Mouse (Mus musculus): Measurements from ENCODE around the gene Zfp280d. TPM values are rescaled to one million over a fixed set of nuclear protein-coding genes. Genes with fewer than 3 reads are reported as not detected.

The Zfp280d gene
- 13.9 and 14.3 TPM in 2 replicates for polyA plus RNA-seq (2015; fragmentation: Nextera tagmentation; extraction: Ambion mirVana)

- H3K4me2 ChIP-seq (ENCODE audit: low read depth, low read length), result peak within 1 kb of the TSS; percentile 89
- peak within 1 kb of the TSS; percentile 89 for H3K9ac ChIP-seq (ENCODE audit: low read depth, low read length)
- no peaks in the 10 kb centered on the region; the same call in 1 of the 2 replicates for H3K9me3 ChIP-seq (replicated peaks; ENCODE audit: control insufficient read depth, low read length)
- peak within 1 kb of the TSS; percentile 97 for H3K27ac ChIP-seq (ENCODE audit: low read length)
- WGBS (ENCODE audit: insufficient replicate concordance), result 1% methylated on average over 52 of the region's 57 CpGs
- H3K4me1 ChIP-seq (ENCODE audit: control insufficient read depth, low read depth, low read length), result peaks cover 12% of the 10 kb centered on the region
- H3K4me3 ChIP-seq (ENCODE audit: low read depth, low read length), result peak within 1 kb of the TSS; percentile 86
- no peaks in the 10 kb centered on the region for H3K36me3 ChIP-seq (ENCODE audit: control insufficient read depth, insufficient read depth)
- H3K27me3 ChIP-seq (ENCODE audit: control insufficient read depth, insufficient read depth, low read depth, low read length), result no peaks in the 10 kb centered on the region
- peak; percentile 98 for ATAC-seq (ENCODE audit: low read depth)
These were observed at the start of gene Zfp280d for GRCm38 (mm10) chr9:72274677-72275076. Zfp280d (plus strand) TSS chr9:72274860.

DNA sequence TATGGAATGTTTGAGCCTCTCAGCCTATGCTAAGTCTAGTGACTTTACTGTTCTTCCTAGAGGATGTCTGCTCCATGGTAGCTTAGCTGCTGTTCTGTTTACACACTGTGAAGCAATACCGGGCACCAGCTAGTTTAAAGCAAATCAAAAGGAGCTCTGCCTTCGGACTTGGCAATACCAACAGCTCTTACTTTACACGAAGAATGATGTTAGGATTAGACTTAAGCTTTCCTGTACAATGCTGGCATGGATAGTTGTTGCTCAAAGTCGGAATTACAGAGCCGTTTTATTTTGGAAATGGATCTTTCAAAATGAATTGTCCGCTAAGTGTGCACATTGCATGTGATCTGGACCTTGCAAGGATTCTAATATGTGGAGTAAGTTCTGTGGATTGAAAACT lies 48.1 kb upstream of the Zfp280d start:
- Histone ChIP-seq H3K27me3 (ENCODE audit: control insufficient read depth, insufficient read depth, low read depth, low read length) (no peaks in the 10 kb centered on the region), H3K27ac (ENCODE audit: low read length) (no peak overlapping the region), H3K4me3 (ENCODE audit: low read depth, low read length) (no peak overlapping the region), H3K36me3 (ENCODE audit: control insufficient read depth, insufficient read depth) (no peaks in the 10 kb centered on the region), H3K9ac (ENCODE audit: low read depth, low read length) (no peak overlapping the region), H3K4me1 (ENCODE audit: control insufficient read depth, low read depth, low read length) (no peaks in the 10 kb centered on the region), H3K4me2 (ENCODE audit: low read depth, low read length) (no peak overlapping the region), H3K9me3 (replicated peaks; ENCODE audit: control insufficient read depth, low read length) (no peaks in the 10 kb centered on the region)
- ATAC-seq (ENCODE audit: low read depth), result no peak
- 60% methylated on average over 6 of the region's 6 CpGs for WGBS (ENCODE audit: insufficient replicate concordance)

- Histone ChIP-seq H3K27ac (ENCODE audit: low read length) (no peak overlapping the region), H3K9me3 (replicated peaks; ENCODE audit: control insufficient read depth, low read length) (no peaks in the 10 kb centered on the region), H3K4me2 (ENCODE audit: low read depth, low read length) (no peak overlapping the region), H3K4me3 (ENCODE audit: low read depth, low read length) (no peak overlapping the region), H3K4me1 (ENCODE audit: control insufficient read depth, low read depth, low read length) (no peaks in the 10 kb centered on the region), H3K9ac (ENCODE audit: low read depth, low read length) (no peak overlapping the region), H3K36me3 (ENCODE audit: control insufficient read depth, insufficient read depth) (no peaks in the 10 kb centered on the region), H3K27me3 (ENCODE audit: control insufficient read depth, insufficient read depth, low read depth, low read length) (no peaks in the 10 kb centered on the region)
- 63% methylated on average over 1 of the region's 1 CpGs for WGBS (ENCODE audit: insufficient replicate concordance)
- no peak for ATAC-seq (ENCODE audit: low read depth)
These were observed 22.0 kb upstream of the Zfp280d start for GRCm38 (mm10) chr9:72252656-72253055.

- H3K4me2 ChIP-seq (ENCODE audit: low read depth, low read length), result no peak overlapping the region
- no peak overlapping the region for H3K9ac ChIP-seq (ENCODE audit: low read depth, low read length)
- no peaks in the 10 kb centered on the region for H3K4me1 ChIP-seq (ENCODE audit: control insufficient read depth, low read depth, low read length)
- H3K27ac ChIP-seq (ENCODE audit: low read length), result no peak overlapping the region
- no peak for ATAC-seq (ENCODE audit: low read depth)
- 76% methylated on average over 1 of the region's 1 CpGs for WGBS (ENCODE audit: insufficient replicate concordance)
- no peaks in the 10 kb centered on the region for H3K27me3 ChIP-seq (ENCODE audit: control insufficient read depth, insufficient read depth, low read depth, low read length)
- H3K36me3 ChIP-seq (ENCODE audit: control insufficient read depth, insufficient read depth), result no peaks in the 10 kb centered on the region
- no peaks in the 10 kb centered on the region for H3K9me3 ChIP-seq (replicated peaks; ENCODE audit: control insufficient read depth, low read length)
- H3K4me3 ChIP-seq (ENCODE audit: low read depth, low read length), result no peak overlapping the region
These were observed 19.4 kb upstream of the Zfp280d start for GRCm38 (mm10) chr9:72255227-72255626.

GRCm38 (mm10) chr9:72256646-72257045 lies 18.0 kb upstream of the Zfp280d start:
- Histone ChIP-seq H3K27ac (ENCODE audit: low read length) (no peak overlapping the region), H3K9ac (ENCODE audit: low read depth, low read length) (no peak overlapping the region), H3K36me3 (ENCODE audit: control insufficient read depth, insufficient read depth) (no peaks in the 10 kb centered on the region), H3K9me3 (replicated peaks; ENCODE audit: control insufficient read depth, low read length) (no peaks in the 10 kb centered on the region), H3K4me2 (ENCODE audit: low read depth, low read length) (no peak overlapping the region), H3K27me3 (ENCODE audit: control insufficient read depth, insufficient read depth, low read depth, low read length) (no peaks in the 10 kb centered on the region), H3K4me1 (ENCODE audit: control insufficient read depth, low read depth, low read length) (no peaks in the 10 kb centered on the region), H3K4me3 (ENCODE audit: low read depth, low read length) (no peak overlapping the region)
- ATAC-seq (ENCODE audit: low read depth), result no peak
- 62% methylated on average over 3 of the region's 3 CpGs for WGBS (ENCODE audit: insufficient replicate concordance)

DNA sequence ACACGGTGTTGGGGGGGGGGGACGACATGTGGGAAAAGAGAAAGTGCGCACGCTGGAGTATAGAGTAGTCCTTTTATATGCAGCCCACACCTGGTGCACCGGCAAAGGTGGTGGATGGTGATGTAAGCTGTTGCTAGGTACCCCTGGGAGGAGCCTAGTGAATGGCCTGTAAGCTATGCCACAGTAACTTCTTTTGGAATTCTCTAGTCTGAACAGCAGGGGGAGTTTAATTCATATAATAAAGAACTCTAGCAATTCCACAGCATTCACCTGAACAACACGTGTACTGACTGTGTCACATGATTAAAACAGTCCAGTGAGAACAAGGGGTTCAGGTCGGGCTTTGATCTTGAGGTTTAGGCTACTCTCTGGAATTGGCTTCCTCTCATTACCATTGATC lies 14.3 kb upstream of the Zfp280d start:
- no peaks in the 10 kb centered on the region for H3K4me1 ChIP-seq (ENCODE audit: control insufficient read depth, low read depth, low read length)
- no peak overlapping the region for H3K4me3 ChIP-seq (ENCODE audit: low read depth, low read length)
- no peak overlapping the region for H3K9ac ChIP-seq (ENCODE audit: low read depth, low read length)
- WGBS (ENCODE audit: insufficient replicate concordance), result 34% methylated on average over 6 of the region's 7 CpGs
- H3K4me2 ChIP-seq (ENCODE audit: low read depth, low read length), result no peak overlapping the region
- H3K36me3 ChIP-seq (ENCODE audit: control insufficient read depth, insufficient read depth), result no peaks in the 10 kb centered on the region
- ATAC-seq (ENCODE audit: low read depth), result peak; percentile 41
- H3K9me3 ChIP-seq (replicated peaks; ENCODE audit: control insufficient read depth, low read length), result no peaks in the 10 kb centered on the region
- no peaks in the 10 kb centered on the region for H3K27me3 ChIP-seq (ENCODE audit: control insufficient read depth, insufficient read depth, low read depth, low read length)
- H3K27ac ChIP-seq (ENCODE audit: low read length), result no peak overlapping the region

- Histone ChIP-seq H3K27me3 (ENCODE audit: control insufficient read depth, insufficient read depth, low read depth, low read length) (no peaks in the 10 kb centered on the region), H3K36me3 (ENCODE audit: control insufficient read depth, insufficient read depth) (no peaks in the 10 kb centered on the region), H3K4me1 (ENCODE audit: control insufficient read depth, low read depth, low read length) (no peaks in the 10 kb centered on the region), H3K9ac (ENCODE audit: low read depth, low read length) (no peak overlapping the region), H3K4me2 (ENCODE audit: low read depth, low read length) (no peak overlapping the region), H3K27ac (ENCODE audit: low read length) (no peak overlapping the region), H3K9me3 (replicated peaks; ENCODE audit: control insufficient read depth, low read length) (no peaks in the 10 kb centered on the region), H3K4me3 (ENCODE audit: low read depth, low read length) (no peak overlapping the region)
- 59% methylated on average over 3 of the region's 3 CpGs for WGBS (ENCODE audit: insufficient replicate concordance)
- ATAC-seq (ENCODE audit: low read depth), result no peak
These were observed 9.8 kb upstream of the Zfp280d start for GRCm38 (mm10) chr9:72264859-72265258.

- H3K4me2 ChIP-seq (ENCODE audit: low read depth, low read length), result no peak overlapping the region
- H3K27me3 ChIP-seq (ENCODE audit: control insufficient read depth, insufficient read depth, low read depth, low read length), result no peaks in the 10 kb centered on the region
- H3K4me1 ChIP-seq (ENCODE audit: control insufficient read depth, low read depth, low read length), result peaks cover 3% of the 10 kb centered on the region
- H3K27ac ChIP-seq (ENCODE audit: low read length), result no peak overlapping the region
- no peaks in the 10 kb centered on the region; the same call in 1 of the 2 replicates for H3K9me3 ChIP-seq (replicated peaks; ENCODE audit: control insufficient read depth, low read length)
- no peak overlapping the region for H3K4me3 ChIP-seq (ENCODE audit: low read depth, low read length)
- no peak overlapping the region for H3K9ac ChIP-seq (ENCODE audit: low read depth, low read length)
- ATAC-seq (ENCODE audit: low read depth), result no peak
- no peaks in the 10 kb centered on the region for H3K36me3 ChIP-seq (ENCODE audit: control insufficient read depth, insufficient read depth)
- 88% methylated on average over 1 of the region's 1 CpGs for WGBS (ENCODE audit: insufficient replicate concordance)
These were observed 4.5 kb upstream of the Zfp280d start for GRCm38 (mm10) chr9:72270146-72270545.

DNA sequence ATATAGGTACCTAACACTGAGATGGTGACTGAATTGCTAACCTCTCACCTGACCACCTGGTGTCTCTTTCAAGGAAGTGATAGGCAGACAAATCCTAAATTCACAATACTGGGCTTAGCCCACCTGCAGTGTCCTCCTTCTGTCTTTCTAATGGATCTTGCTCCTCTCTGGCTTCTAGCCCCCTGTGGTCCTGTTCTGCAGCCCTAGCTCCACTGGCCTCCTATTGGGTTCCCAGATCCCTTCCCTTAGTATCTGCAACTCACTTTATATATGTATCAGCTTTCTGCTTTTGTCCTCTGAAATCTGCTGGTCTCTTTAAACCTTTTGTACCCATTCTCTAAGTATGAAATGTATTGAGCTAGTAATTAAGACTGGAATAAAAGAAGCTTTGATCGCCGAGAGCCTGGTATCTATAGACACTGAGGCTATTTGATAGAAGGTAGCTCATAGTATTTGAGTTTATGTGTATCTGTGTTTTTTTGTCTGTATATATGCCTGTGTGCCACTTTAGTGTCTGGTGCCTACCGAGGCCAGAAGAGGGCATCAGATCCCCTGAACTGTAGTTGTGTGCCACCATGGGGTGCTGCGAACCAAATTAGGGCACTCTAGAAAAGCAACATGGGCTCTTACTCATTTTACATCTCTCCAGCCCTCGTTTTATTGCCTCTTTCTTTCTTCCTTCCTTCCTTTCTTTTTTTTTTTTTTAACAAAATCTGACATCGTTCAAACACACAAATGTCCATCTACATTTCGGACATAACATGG lies 832 bp upstream of the Zfp280d start:
- Histone ChIP-seq H3K9me3 (replicated peaks; ENCODE audit: control insufficient read depth, low read length) (no peaks in the 10 kb centered on the region; the same call in 1 of the 2 replicates), H3K4me3 (ENCODE audit: low read depth, low read length) (no peak overlapping the region), H3K4me1 (ENCODE audit: control insufficient read depth, low read depth, low read length) (peaks cover 12% of the 10 kb centered on the region), H3K27ac (ENCODE audit: low read length) (no peak overlapping the region), H3K36me3 (ENCODE audit: control insufficient read depth, insufficient read depth) (no peaks in the 10 kb centered on the region), H3K4me2 (ENCODE audit: low read depth, low read length) (0 out of 2 replicates have a peak overlapping the region, but pooled peaks have one; percentile 89), H3K27me3 (ENCODE audit: control insufficient read depth, insufficient read depth, low read depth, low read length) (no peaks in the 10 kb centered on the region), H3K9ac (ENCODE audit: low read depth, low read length) (no peak overlapping the region)
- ATAC-seq (ENCODE audit: low read depth), result no peak
- WGBS (ENCODE audit: insufficient replicate concordance), result 83% methylated on average over 7 of the region's 7 CpGs
